Mouse (Mus musculus) kidney, embryonic 16.5 days (tissue): ENCODE results near the gene Fam71e2. TPM values are rescaled to one million over a fixed set of nuclear protein-coding genes. Genes with fewer than 3 reads are reported as not detected.

Source experiments
- ATAC-seq: fragments of 200-750 bp; cut with Nextera tagmentation; 2 replicates; pipeline ENCODE4 v1.8.0; 2017; ENCODE audit warnings: moderate TSS enrichment; ENCODE audit not compliant: low FRiP score, low TSS enrichment
- H3K27ac ChIP-seq: fragments of 300-500 bp; sonication (generic); 2 replicates; pipeline ENCODE4 v1.5.1; 2014; ENCODE audit warnings: low read length
- H3K27me3 ChIP-seq: fragments of 300-500 bp; sonication (generic); 2 replicates; pipeline ENCODE4 v1.6.1; 2014; ENCODE audit warnings: low read length, control low read depth, mixed read lengths; ENCODE audit not compliant: insufficient read depth
- H3K36me3 ChIP-seq: fragments of 300-500 bp; sonication (generic); 2 replicates; pipeline ENCODE4 v1.6.1; 2014; ENCODE audit warnings: low read length, control low read depth, mixed read lengths; ENCODE audit not compliant: insufficient read depth
- H3K4me1 ChIP-seq: fragments of 300-500 bp; sonication (generic); 2 replicates; pipeline ENCODE4 v1.6.1; 2014; ENCODE audit warnings: low read length, control low read depth, mixed read lengths; ENCODE audit not compliant: insufficient read depth
- H3K4me2 ChIP-seq: fragments of 300-500 bp; sonication (generic); replicated peaks from 2 replicates; pipeline ENCODE4 v1.6.1; 2014; ENCODE audit warnings: low read depth, low read length
- H3K4me3 ChIP-seq: fragments of 300-500 bp; sonication (generic); 2 replicates; pipeline ENCODE4 v1.5.1; 2014; ENCODE audit warnings: mild to moderate bottlenecking, low read length
- H3K9ac ChIP-seq: fragments of 300-500 bp; sonication (generic); replicated peaks from 2 replicates; pipeline ENCODE4 v1.6.1; 2014; ENCODE audit warnings: low read length
- H3K9me3 ChIP-seq: fragments of 300-500 bp; sonication (generic); 2 replicates; pipeline ENCODE4 v1.6.1; 2016; ENCODE audit warnings: low read length, control low read depth
- WGBS: fragments of 180-500 bp; shearing (Covaris S2); extraction: QIAGEN DNeasy Blood & Tissue Kit; methylation state at CpG from one replicate; pipeline ENCODE4 v1.1.7; 2014; 5-methylcytosine and 5-hydroxymethylcytosine counted together
- polyA plus RNA-seq: library from polyadenylated mRNA; unstranded; fragments of >200 nt; fragmentation: Nextera tagmentation; extraction: Ambion mirVana; gene quantifications from 2 replicates; pipeline ENCODE4 v1.2.1, GENCODE M21; 2015

Gene Fam71e2
- polyA plus RNA-seq, 1 experiment from 2014 or later: not detected

GRCm38 (mm10) chr7:4751971-4752820 is 18.9 kb downstream of the Fam71e2 start:
- Histone ChIP-seq H3K36me3 (peaks cover 6% of the 10 kb centered on the region; the same call in 1 of the 2 replicates), H3K4me1 (peaks cover 19% of the 10 kb centered on the region), H3K27me3 (no peaks in the 10 kb centered on the region), H3K27ac (peak overlapping the region; percentile 80), H3K4me3 (peak overlapping the region; percentile 58), H3K9me3 (no peaks in the 10 kb centered on the region), H3K9ac (peak overlapping the region; percentile 61), H3K4me2 (peak overlapping the region; percentile 74)
- ATAC-seq: peak; percentile 86
- WGBS: under 1% methylated on average over 30 of the region's 30 CpGs

- Histone ChIP-seq H3K4me1 (peaks cover 19% of the 10 kb centered on the region), H3K27me3 (no peaks in the 10 kb centered on the region), H3K4me2 (no peak overlapping the region), H3K9ac (no peak overlapping the region), H3K9me3 (no peaks in the 10 kb centered on the region), H3K27ac (no peak overlapping the region), H3K4me3 (no peak overlapping the region), H3K36me3 (peaks cover 20% of the 10 kb centered on the region)
- WGBS: 83% methylated on average over 2 of the region's 2 CpGs
- no peak for ATAC-seq
These were observed 21.9 kb downstream of the Fam71e2 start for GRCm38 (mm10) chr7:4749169-4749568.

GRCm38 (mm10) chr7:4748321-4748720 is 22.8 kb downstream of the Fam71e2 start:
- Histone ChIP-seq H3K27me3 (no peaks in the 10 kb centered on the region), H3K9ac (no peak overlapping the region), H3K9me3 (no peaks in the 10 kb centered on the region), H3K4me1 (peaks cover 21% of the 10 kb centered on the region), H3K4me3 (no peak overlapping the region), H3K36me3 (peaks cover 23% of the 10 kb centered on the region), H3K4me2 (no peak overlapping the region), H3K27ac (no peak overlapping the region)
- 83% methylated on average over 4 of the region's 4 CpGs for WGBS
- ATAC-seq: no peak

- H3K4me1 ChIP-seq: peaks cover 15% of the 10 kb centered on the region
- 79% methylated on average over 9 of the region's 9 CpGs for WGBS
- H3K27me3 ChIP-seq: no peaks in the 10 kb centered on the region
- no peak overlapping the region for H3K9ac ChIP-seq
- H3K4me2 ChIP-seq: no peak overlapping the region
- no peak overlapping the region for H3K4me3 ChIP-seq
- no peaks in the 10 kb centered on the region for H3K9me3 ChIP-seq
- no peak for ATAC-seq
- H3K36me3 ChIP-seq: peaks cover 23% of the 10 kb centered on the region
- no peak overlapping the region for H3K27ac ChIP-seq
These were observed 23.8 kb downstream of the Fam71e2 start for GRCm38 (mm10) chr7:4747156-4747899.

- H3K27me3 ChIP-seq: no peaks in the 10 kb centered on the region
- no peak overlapping the region for H3K27ac ChIP-seq
- H3K9ac ChIP-seq: no peak overlapping the region
- peaks cover 23% of the 10 kb centered on the region for H3K36me3 ChIP-seq
- peaks cover 16% of the 10 kb centered on the region for H3K4me1 ChIP-seq
- H3K9me3 ChIP-seq: no peaks in the 10 kb centered on the region
- H3K4me2 ChIP-seq: no peak overlapping the region
- WGBS: 87% methylated on average over 22 of the region's 22 CpGs
- ATAC-seq: no peak
- no peak overlapping the region for H3K4me3 ChIP-seq
These were observed 24.6 kb downstream of the Fam71e2 start for GRCm38 (mm10) chr7:4746326-4746980.

GRCm38 (mm10) chr7:4744886-4745285 is 26.2 kb downstream of the Fam71e2 start:
- no peak overlapping the region for H3K9ac ChIP-seq

GRCm38 (mm10) chr7:4743354-4743753 is 27.7 kb downstream of the Fam71e2 start:
- no peak overlapping the region for H3K4me3 ChIP-seq
- no peaks in the 10 kb centered on the region for H3K27me3 ChIP-seq
- no peaks in the 10 kb centered on the region for H3K9me3 ChIP-seq
- ATAC-seq: no peak
- H3K4me2 ChIP-seq: no peak overlapping the region
- no peak overlapping the region for H3K9ac ChIP-seq
- 52% methylated on average over 2 of the region's 2 CpGs for WGBS
- no peak overlapping the region for H3K27ac ChIP-seq
- peaks cover 18% of the 10 kb centered on the region for H3K36me3 ChIP-seq
- peaks cover 28% of the 10 kb centered on the region for H3K4me1 ChIP-seq

More at GRCm38 (mm10) chr7:4744886-4745285, 26.2 kb downstream of the Fam71e2 start:
- Histone ChIP-seq H3K4me3 (no peak overlapping the region), H3K4me1 (peaks cover 22% of the 10 kb centered on the region), H3K27ac (no peak overlapping the region), H3K4me2 (no peak overlapping the region), H3K36me3 (peaks cover 23% of the 10 kb centered on the region), H3K27me3 (no peaks in the 10 kb centered on the region), H3K9me3 (no peaks in the 10 kb centered on the region)
- 96% methylated on average over 5 of the region's 6 CpGs for WGBS
- ATAC-seq: no peak

GRCm38 (mm10) chr7:4742482-4742819 is 28.7 kb downstream of the Fam71e2 start:
- Histone ChIP-seq H3K9me3 (no peaks in the 10 kb centered on the region), H3K4me1 (peaks cover 28% of the 10 kb centered on the region), H3K4me2 (no peak overlapping the region), H3K9ac (no peak overlapping the region), H3K36me3 (peaks cover 18% of the 10 kb centered on the region), H3K27ac (no peak overlapping the region), H3K27me3 (no peaks in the 10 kb centered on the region), H3K4me3 (no peak overlapping the region)
- no peak for ATAC-seq
- 86% methylated on average over 6 of the region's 6 CpGs for WGBS

- Histone ChIP-seq H3K4me1 (peaks cover 28% of the 10 kb centered on the region), H3K4me3 (peak overlapping the region; percentile 87)
These were observed 29.2 kb downstream of the Fam71e2 start for GRCm38 (mm10) chr7:4741672-4742481.

More at GRCm38 (mm10) chr7:4741672-4742481, 29.2 kb downstream of the Fam71e2 start:
- Histone ChIP-seq H3K4me2 (peak overlapping the region; percentile 89), H3K27ac (peak overlapping the region; percentile 95), H3K9me3 (no peaks in the 10 kb centered on the region), H3K36me3 (peaks cover 17% of the 10 kb centered on the region), H3K9ac (peak overlapping the region; percentile 93), H3K27me3 (no peaks in the 10 kb centered on the region)
- ATAC-seq: no peak
- 82% methylated on average over 21 of the region's 21 CpGs for WGBS
